Mouse (Mus musculus) layer of hippocampus, postnatal 14 days (tissue): Measurements from ENCODE around the gene Gorasp2. TPM values are rescaled to one million over a fixed set of nuclear protein-coding genes. Genes with fewer than 3 reads are reported as not detected.

Experiments used
- DNase-seq, 2 experiments: peaks; one replicate each; pipeline ENCODE4 v3.0.0; 2021 to 2022; ENCODE audit warnings: low spot score in 2 of 2, mixed read lengths in 1 of 2
- total RNA-seq, 2 experiments: library from RNA; stranded (reverse); gene quantifications; 2 replicates each; pipeline ENCODE4 v1.2.3; 2021

Gene Gorasp2
- total RNA-seq, 2 experiments from 2014 or later, result 95.0 to 103 TPM

DNA sequence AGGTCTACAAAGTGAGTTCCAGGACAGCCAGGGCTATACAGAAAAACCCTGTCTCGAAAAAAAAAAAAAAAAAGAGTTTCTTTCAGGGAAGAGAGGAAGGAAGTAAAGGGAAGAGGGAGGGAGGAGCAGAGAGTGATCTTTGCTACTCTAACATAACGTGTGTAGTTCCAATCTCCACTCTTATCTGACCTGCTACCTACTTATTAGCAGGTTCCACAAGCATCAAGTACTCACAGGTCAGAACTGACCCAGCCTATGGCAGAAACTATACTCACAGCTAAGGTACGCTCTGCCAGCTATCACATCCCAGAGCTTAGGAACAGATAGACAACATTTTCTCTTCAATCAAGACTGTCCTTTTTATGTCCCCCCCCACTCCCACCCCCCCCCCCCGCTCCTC, 74.2 kb downstream of the Gorasp2 start:
- no peak for DNase-seq

GRCm38 (mm10) chr2:70736008-70736407, 74.6 kb downstream of the Gorasp2 start:
- no peak for DNase-seq

DNA sequence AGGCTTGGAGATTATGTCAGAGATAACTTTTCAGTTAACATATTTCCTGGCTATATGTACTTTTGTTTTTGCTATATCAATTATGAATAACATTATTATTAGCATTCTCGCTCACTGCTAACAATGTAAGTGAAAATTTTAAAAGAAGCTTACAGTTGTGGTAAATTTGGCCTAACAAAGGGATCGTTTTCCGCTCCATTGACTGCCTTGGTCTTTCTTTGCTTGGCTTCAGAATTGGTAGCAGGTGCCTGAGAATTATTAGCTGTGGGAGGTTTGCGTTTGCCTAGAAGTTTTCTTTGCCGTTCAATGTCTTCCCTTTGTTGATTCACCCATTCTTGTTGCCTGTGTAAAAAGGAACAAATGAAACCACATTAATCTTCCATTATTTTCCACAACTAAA, 80.5 kb downstream of the Gorasp2 start:
- DNase-seq, result no peak

DNA sequence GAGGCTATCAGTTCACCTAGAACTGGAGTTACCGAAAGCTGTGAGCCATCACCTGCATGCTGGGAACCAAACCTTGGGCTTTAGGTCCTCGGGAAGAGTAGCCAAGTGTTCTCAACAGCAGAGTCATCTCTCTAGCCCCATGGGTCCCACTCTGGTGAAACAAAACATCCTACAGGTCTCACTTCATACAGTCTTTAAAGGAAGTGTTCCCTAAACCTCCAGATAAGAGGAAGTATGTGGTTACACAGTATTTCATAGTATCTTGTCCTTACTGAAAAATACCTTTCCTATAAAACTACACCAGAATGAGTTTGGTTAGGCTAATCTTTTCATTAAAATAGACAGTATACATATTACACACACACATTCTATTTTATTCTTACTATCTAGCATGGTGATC, 81.2 kb downstream of the Gorasp2 start:
- DNase-seq, result no peak

- no peak for DNase-seq
These were observed 90.3 kb downstream of the Gorasp2 start for GRCm38 (mm10) chr2:70751655-70752054.

GRCm38 (mm10) chr2:70752149-70752548, 90.8 kb downstream of the Gorasp2 start:
- DNase-seq, result no peak

Other genes starting within 250 kb of the Gorasp2 start
- under 1 TPM; 0.64 to 0.85 TPM for gene Sp5, start 186.7 kb upstream of the Gorasp2 start, total RNA-seq
- 1 to 10 TPM in 1 of 2 experiments, under 1 TPM in 1; 0.72 to 1.1 TPM for gene Erich2, start 152.8 kb upstream of the Gorasp2 start, total RNA-seq
- gene Gad1, start 108.5 kb upstream of the Gorasp2 start, total RNA-seq, result 100 to 1,000 TPM; 248 to 268 TPM
- under 1 TPM in 1 of 2 experiments, not detected in 1; 0.48 TPM for gene Gm26558, start 532 bp downstream of the Gorasp2 start, total RNA-seq
- gene Tlk1, start 164.2 kb downstream of the Gorasp2 start, total RNA-seq, result 10 to 100 TPM; 63.5 to 64.9 TPM